Mouse (Mus musculus) cortical plate, adult 2 months (tissue): ENCODE results near the gene Mcm10.

Source experiments
- CTCF ChIP-seq: fragments of 200-500 bp; IDR thresholded peaks from 2 replicates; pipeline ENCODE4 v1.5.1; 2011; ENCODE audit warnings: mild to moderate bottlenecking, control low read depth, low read length; ENCODE audit not compliant: insufficient read depth; ENCODE audit errors: extremely low read depth
- POLR2A ChIP-seq: fragments of 200-500 bp; IDR thresholded peaks from 2 replicates; pipeline ENCODE4 v1.6.1; 2011; ENCODE audit warnings: mild to moderate bottlenecking, low read length, control low read depth; ENCODE audit not compliant: insufficient read depth; ENCODE audit errors: extremely low read depth

GRCm38 (mm10) chr2:4987388-4988180 lies 25.0 kb downstream of the Mcm10 start:
- TF ChIP-seq CTCF (no peak), POLR2A (no peak)
